Mouse (Mus musculus) ES-E14 (cell line): ENCODE results near the gene Aire.

ENCODE experiments used
- CHD2 ChIP-seq: IDR thresholded peaks from 2 replicates; pipeline ENCODE4 v1.6.1; 2014; ENCODE audit warnings: mild to moderate bottlenecking, low read depth, low read length, inconsistent platforms
- HCFC1 ChIP-seq: IDR thresholded peaks from 2 replicates; pipeline ENCODE4 v1.6.1; 2012; ENCODE audit warnings: low read length, inconsistent platforms, borderline replicate concordance; ENCODE audit not compliant: insufficient read depth
- ZC3H11A ChIP-seq: IDR thresholded peaks from 2 replicates; pipeline ENCODE4 v1.6.1; 2012; ENCODE audit warnings: low read depth, mild to moderate bottlenecking, inconsistent platforms, low read length, borderline replicate concordance
- ZNF384 ChIP-seq: IDR thresholded peaks from 2 replicates; pipeline ENCODE4 v1.6.1; 2012; ENCODE audit warnings: low read depth, low read length, inconsistent platforms

GRCm38 (mm10) chr10:78028129-78028528 is 15.3 kb downstream of the Aire start:
- TF ChIP-seq HCFC1 (no peak), ZC3H11A (peak; percentile 88; the same call in 1 of the 2 replicates), CHD2 (no peak), ZNF384 (no peak)
